Mouse (Mus musculus) forebrain, postnatal 0 days (tissue): ENCODE measurements around the gene Mettl26. TPM values are rescaled to one million over a fixed set of nuclear protein-coding genes. Genes with fewer than 3 reads are reported as not detected.

Experiments
- ATAC-seq: fragments of 200-750 bp; cut with Nextera tagmentation; 2 replicates; pipeline ENCODE4 v1.8.0; 2017; ENCODE audit warnings: mild to moderate bottlenecking, moderate library complexity
- DNase-seq: peaks from one replicate; pipeline ENCODE4 v3.0.0-alpha.2; 2015
- H3K27ac ChIP-seq: fragments of 300-500 bp; sonication (generic); 2 replicates; pipeline ENCODE4 v1.5.1; 2014; ENCODE audit warnings: low read depth, mild to moderate bottlenecking, antibody characterized with exemption, low read length, moderate library complexity, mixed read lengths
- H3K27me3 ChIP-seq: fragments of 300-500 bp; sonication (generic); 2 replicates; pipeline ENCODE4 v1.6.1; 2014; ENCODE audit warnings: mild to moderate bottlenecking, low read length, mixed read lengths; ENCODE audit not compliant: insufficient read depth
- H3K36me3 ChIP-seq: fragments of 300-500 bp; sonication (generic); 2 replicates; pipeline ENCODE4 v1.6.1; 2014; ENCODE audit warnings: mild to moderate bottlenecking, moderate library complexity; ENCODE audit not compliant: insufficient read depth
- H3K4me1 ChIP-seq: fragments of 300-500 bp; sonication (generic); 2 replicates; pipeline ENCODE4 v1.6.1; 2014; ENCODE audit warnings: antibody characterized with exemption; ENCODE audit not compliant: insufficient read depth
- H3K4me2 ChIP-seq: fragments of 300-500 bp; sonication (generic); 2 replicates; pipeline ENCODE4 v1.6.1; 2014; ENCODE audit warnings: low read depth, mild to moderate bottlenecking, moderate library complexity
- H3K4me3 ChIP-seq: fragments of 300-500 bp; sonication (generic); 2 replicates; pipeline ENCODE4 v1.5.1; 2014; ENCODE audit warnings: low read depth, low read length, mixed read lengths
- H3K9ac ChIP-seq: fragments of 300-500 bp; sonication (generic); 2 replicates; pipeline ENCODE4 v1.6.1; 2014; ENCODE audit warnings: mild to moderate bottlenecking
- H3K9me3 ChIP-seq: fragments of 300-500 bp; sonication (generic); 2 replicates; pipeline ENCODE4 v1.6.1; 2016; ENCODE audit warnings: low read length
- CTCF ChIP-seq: sonication (generic); IDR thresholded peaks from 2 replicates; pipeline ENCODE4 v1.5.1; 2016; ENCODE audit warnings: antibody characterized with exemption, control low read depth, low read depth
- WGBS: fragments of 180-500 bp; shearing (Covaris S2); extraction: QIAGEN DNeasy Blood & Tissue Kit; methylation state at CpG from one replicate; pipeline ENCODE4 v1.1.7; 2014; 5-methylcytosine and 5-hydroxymethylcytosine counted together
- polyA plus RNA-seq: library from polyadenylated mRNA; unstranded; fragments of >200 nt; fragmentation: Nextera tagmentation; extraction: Ambion mirVana; gene quantifications from 2 replicates; pipeline ENCODE4 v1.2.1, GENCODE M21; 2015
- total RNA-seq: library from RNA; depleted of rRNA; stranded (reverse); fragments of >200 nt; gene quantifications from 2 replicates; pipeline ENCODE4 v1.2.3, GENCODE M21; 2014

Mettl26 gene
- total and polyA plus RNA-seq, 2 experiments from 2014 or later, result 37.0 to 62.2 TPM

- Histone ChIP-seq H3K9ac (peak overlapping the region; percentile 76), H3K4me1 (peaks cover 45% of the 10 kb centered on the region), H3K36me3 (peaks cover 19% of the 10 kb centered on the region), H3K27me3 (no peaks in the 10 kb centered on the region), H3K9me3 (no peaks in the 10 kb centered on the region), H3K4me3 (peak overlapping the region; percentile 59), H3K27ac (peak overlapping the region; percentile 93), H3K4me2 (peak overlapping the region; percentile 89)
- DNase-seq (peak; percentile 98), ATAC-seq (peak; percentile 89)
- under 1% methylated on average over 70 of the region's 77 CpGs for WGBS
- no peak; the same call in 1 of the 2 replicates for TF ChIP-seq CTCF
These were observed 42.2 kb upstream of the Mettl26 start for GRCm38 (mm10) chr17:25832436-25833290.

- no peak for TF ChIP-seq CTCF
- WGBS, result 2% methylated on average over 24 of the region's 24 CpGs
- peak; percentile 48 for ATAC-seq
These were observed 41.6 kb upstream of the Mettl26 start, which contains the start of gene Stub1 for GRCm38 (mm10) chr17:25833291-25833663. Stub1 (minus strand) TSS chr17:25833404.

GRCm38 (mm10) chr17:25833961-25834594 is 40.8 kb upstream of the Mettl26 start:
- no peak for DNase-seq

More at GRCm38 (mm10) chr17:25833291-25833663, 41.6 kb upstream of the Mettl26 start, which contains the start of gene Stub1:
- Histone ChIP-seq H3K4me1 (peaks cover 46% of the 10 kb centered on the region), H3K27me3 (no peaks in the 10 kb centered on the region), H3K9me3 (no peaks in the 10 kb centered on the region), H3K27ac (peak within 1 kb of the TSS; percentile 93), H3K4me3 (peak within 1 kb of the TSS; percentile 59), H3K4me2 (peak within 1 kb of the TSS; percentile 89), H3K9ac (peak within 1 kb of the TSS; percentile 76), H3K36me3 (peaks cover 18% of the 10 kb centered on the region)
- no peak for DNase-seq

GRCm38 (mm10) chr17:25834595-25835222 is 40.2 kb upstream of the Mettl26 start:
- no peak for DNase-seq
- Histone ChIP-seq H3K27ac (no peak overlapping the region), H3K4me2 (peak overlapping the region; percentile 89)

More at GRCm38 (mm10) chr17:25833961-25834594, 40.8 kb upstream of the Mettl26 start:
- ATAC-seq, result no peak
- WGBS, result 47% methylated on average over 6 of the region's 6 CpGs
- no peaks in the 10 kb centered on the region for H3K9me3 ChIP-seq
- no peak for TF ChIP-seq CTCF
- H3K36me3 ChIP-seq, result peaks cover 23% of the 10 kb centered on the region
- H3K9ac ChIP-seq, result no peak overlapping the region
- H3K4me2 ChIP-seq, result peak overlapping the region; percentile 89
- peak overlapping the region; percentile 93 for H3K27ac ChIP-seq
- H3K4me3 ChIP-seq, result peak overlapping the region; percentile 59
- H3K27me3 ChIP-seq, result no peaks in the 10 kb centered on the region
- H3K4me1 ChIP-seq, result peaks cover 44% of the 10 kb centered on the region

GRCm38 (mm10) chr17:25835301-25835700 is 39.6 kb upstream of the Mettl26 start:
- no peak for TF ChIP-seq CTCF
- ATAC-seq (no peak), DNase-seq (no peak)
- H3K4me3 ChIP-seq, result no peak overlapping the region
- no peak overlapping the region for H3K27ac ChIP-seq
- peaks cover 29% of the 10 kb centered on the region for H3K36me3 ChIP-seq
- no peak overlapping the region for H3K4me2 ChIP-seq
- no peak overlapping the region for H3K9ac ChIP-seq
- peaks cover 37% of the 10 kb centered on the region for H3K4me1 ChIP-seq
- no peaks in the 10 kb centered on the region for H3K27me3 ChIP-seq
- H3K9me3 ChIP-seq, result no peaks in the 10 kb centered on the region
- 91% methylated on average over 7 of the region's 7 CpGs for WGBS

More at GRCm38 (mm10) chr17:25834595-25835222, 40.2 kb upstream of the Mettl26 start:
- H3K4me1 ChIP-seq, result peaks cover 42% of the 10 kb centered on the region
- TF ChIP-seq CTCF, result no peak
- peak overlapping the region; percentile 59 for H3K4me3 ChIP-seq
- WGBS, result 90% methylated on average over 12 of the region's 12 CpGs
- no peaks in the 10 kb centered on the region for H3K9me3 ChIP-seq
- no peaks in the 10 kb centered on the region for H3K27me3 ChIP-seq
- no peak overlapping the region for H3K9ac ChIP-seq
- no peak for ATAC-seq
- peaks cover 29% of the 10 kb centered on the region for H3K36me3 ChIP-seq

GRCm38 (mm10) chr17:25835816-25836215 is 39.1 kb upstream of the Mettl26 start:
- no peaks in the 10 kb centered on the region for H3K9me3 ChIP-seq
- H3K4me2 ChIP-seq, result peak overlapping the region; percentile 89
- no peak for TF ChIP-seq CTCF
- 92% methylated on average over 16 of the region's 16 CpGs for WGBS
- peak overlapping the region; percentile 77; the same call in 1 of the 2 replicates for H3K9ac ChIP-seq
- H3K4me3 ChIP-seq, result no peak overlapping the region
- peaks cover 37% of the 10 kb centered on the region for H3K4me1 ChIP-seq
- H3K36me3 ChIP-seq, result peaks cover 29% of the 10 kb centered on the region
- ATAC-seq (no peak), DNase-seq (no peak)
- no peak overlapping the region for H3K27ac ChIP-seq
- no peaks in the 10 kb centered on the region for H3K27me3 ChIP-seq
